Mouse (Mus musculus) liver, embryonic 14.5 days (tissue): Measurements from ENCODE around the gene Idi2.
"Not testable (repeated sequence)": the region's sequence is repeated elsewhere in the genome, so short reads cannot be mapped to it uniquely, and the experiment has no call there.

Source experiments
- CTCF ChIP-seq: IDR thresholded peaks from 2 replicates; pipeline ENCODE4 v1.5.1; 2016; ENCODE audit warnings: antibody characterized with exemption, low read depth, control low read depth
- EP300 ChIP-seq: IDR thresholded peaks from 2 replicates; pipeline ENCODE4 v1.6.1; 2016; ENCODE audit warnings: antibody characterized with exemption, low read depth

GRCm38 (mm10) chr13:8905986-8906385 is 46.7 kb upstream of the Idi2 start:
- not testable (repeated sequence) for TF ChIP-seq CTCF, EP300
